Mouse (Mus musculus): ENCODE measurements around the gene Nuak2.

GRCm38 (mm10) chr1:132365645-132366044 lies 49.7 kb downstream of the Nuak2 start:
- TF ChIP-seq EP300 (IDR thresholded peaks at IDR 0.05; ENCODE audit: low read depth) (no peak), CTCF (IDR thresholded peaks at IDR 0.05; ENCODE audit: low read depth) (no peak)
